Mouse (Mus musculus) thymus, adult 2 months (tissue): Measurements from ENCODE around the gene Ptcd2.

Source experiments
- CTCF ChIP-seq: fragments of 200-500 bp; IDR thresholded peaks from 2 replicates; pipeline ENCODE4 v1.5.1; 2012; ENCODE audit warnings: mild to moderate bottlenecking, control low read depth, low read length, moderate library complexity, borderline replicate concordance; ENCODE audit not compliant: control insufficient read depth, poor library complexity, insufficient read depth; ENCODE audit errors: extremely low read depth
- POLR2A ChIP-seq: fragments of 200-500 bp; IDR thresholded peaks from 2 replicates; pipeline ENCODE4 v1.6.1; 2012; ENCODE audit warnings: mild to moderate bottlenecking, low read length, control low read depth, moderate library complexity; ENCODE audit not compliant: control insufficient read depth, poor library complexity, insufficient read depth; ENCODE audit errors: extremely low read depth

- no peak for TF ChIP-seq CTCF
- no peak for TF ChIP-seq POLR2A
Observed at GRCm38 (mm10) chr13:99337510-99337909, 7.0 kb downstream of the Ptcd2 start.
